Mouse (Mus musculus) ES-CJ7 (cell line): ENCODE measurements at regions not wholly inside any gene's neighbourhood (a gene's known extent, or its start where the extent isn't known, plus 50 kb on each side); places are given as distances from the start of the nearest gene placed in this dataset.

ENCODE experiments used
- DNase-seq: peaks from one replicate; pipeline ENCODE4 v3.0.0; 2011; ENCODE audit warnings: low read depth, low spot score

DNA sequence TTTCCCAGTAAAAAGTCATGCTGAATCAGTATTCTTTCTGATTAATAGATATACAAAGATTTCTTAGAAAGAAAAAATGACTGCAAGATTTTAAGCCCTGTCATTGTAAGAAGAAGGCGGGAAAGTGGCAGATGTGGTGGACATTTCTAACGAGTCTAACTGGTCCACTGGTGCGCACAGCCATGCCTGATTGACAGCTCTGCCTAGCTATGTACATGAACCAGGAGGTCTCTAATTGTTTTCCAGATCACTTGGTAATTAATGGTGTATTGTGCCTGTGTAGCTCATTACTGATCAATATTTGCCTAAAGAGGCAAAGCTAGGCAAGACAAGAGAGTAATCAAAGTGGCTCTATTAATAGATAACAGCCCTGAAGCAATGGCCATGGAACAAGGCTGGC lies 227.5 kb upstream of the Ndst3 start:
- DNase-seq = no peak

DNA sequence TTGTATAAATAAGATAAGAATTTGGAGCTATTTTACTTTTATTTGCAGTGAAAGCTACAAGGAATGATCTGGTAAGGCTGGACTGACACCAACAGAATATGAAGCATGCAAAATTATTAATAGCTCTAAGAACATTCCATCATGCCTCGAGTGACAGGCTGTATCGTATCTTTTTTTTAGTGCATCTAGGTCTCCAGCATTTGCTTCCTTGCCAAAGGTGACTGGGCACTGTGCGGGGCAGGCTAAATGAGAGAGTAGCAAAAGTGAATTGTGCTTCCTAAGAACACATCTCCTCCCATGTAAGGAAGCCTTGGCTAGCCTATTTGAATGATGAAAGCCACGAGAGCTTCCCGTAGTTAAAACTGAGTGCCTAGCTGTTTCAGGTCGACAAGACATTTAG lies 261.5 kb upstream of the Ndst3 start:
- no peak for DNase-seq

GRCm38 (mm10) chr3:123967373-123967772 lies 276.7 kb upstream of the Ndst3 start:
- DNase-seq = no peak

- DNase-seq = peak; percentile 26
Observed at GRCm38 (mm10) chr3:123972367-123972766, 281.7 kb upstream of the Ndst3 start.

DNA sequence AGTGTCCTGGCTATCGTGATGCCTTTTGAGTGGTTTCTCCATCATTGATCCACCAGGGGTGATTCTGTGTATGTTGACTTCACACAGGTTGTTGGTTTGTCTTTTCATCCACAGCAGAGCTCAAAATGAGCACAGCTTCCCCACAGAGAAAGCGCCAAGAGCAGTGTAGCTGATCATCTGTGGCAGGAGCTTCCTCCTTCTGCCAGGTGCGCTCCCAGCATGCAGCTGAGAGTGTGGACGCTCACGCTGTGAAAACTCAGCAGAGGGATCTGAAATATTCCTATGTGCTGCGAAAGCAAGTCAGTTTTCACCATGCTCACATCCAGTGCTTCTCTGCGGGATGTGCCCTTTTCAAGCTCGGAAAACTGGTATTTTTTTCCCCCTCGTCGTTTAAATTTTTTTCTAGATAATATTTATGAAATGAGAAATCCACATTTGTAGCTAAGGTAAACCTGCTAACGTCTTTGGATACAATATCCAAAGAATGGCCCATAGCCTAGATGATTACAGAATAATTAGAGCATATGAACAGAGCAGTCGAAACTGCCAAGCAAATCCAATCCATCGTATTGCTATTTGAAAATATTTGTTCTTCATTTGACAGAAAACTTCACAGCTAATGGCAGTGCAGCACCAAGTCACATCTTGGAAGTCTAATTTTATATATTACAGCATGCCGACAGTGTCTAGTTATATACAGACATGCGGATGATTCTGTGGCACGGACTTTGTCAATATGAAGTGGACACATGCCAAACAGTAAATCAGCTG lies 283.3 kb upstream of the Ndst3 start:
- DNase-seq = no peak

DNA sequence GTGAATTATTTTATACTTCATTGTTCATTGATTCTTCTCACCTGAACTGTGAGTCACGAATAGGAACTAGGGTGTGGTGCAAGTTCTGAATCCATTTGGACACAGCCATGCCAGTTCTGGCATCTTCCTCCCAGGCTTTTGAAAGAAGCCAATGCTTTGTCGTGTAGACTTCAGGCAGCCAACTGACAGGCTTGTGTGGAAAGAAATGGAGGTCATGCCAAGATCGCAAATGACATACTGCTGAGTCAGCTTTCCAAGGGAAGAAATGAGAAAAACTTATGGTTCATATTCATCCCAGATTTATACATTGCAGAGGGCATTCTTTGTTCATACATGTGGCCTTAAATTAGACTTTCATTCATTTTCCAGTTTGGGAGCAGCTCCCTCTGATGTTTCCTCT lies 285.8 kb upstream of the Ndst3 start:
- no peak for DNase-seq

DNA sequence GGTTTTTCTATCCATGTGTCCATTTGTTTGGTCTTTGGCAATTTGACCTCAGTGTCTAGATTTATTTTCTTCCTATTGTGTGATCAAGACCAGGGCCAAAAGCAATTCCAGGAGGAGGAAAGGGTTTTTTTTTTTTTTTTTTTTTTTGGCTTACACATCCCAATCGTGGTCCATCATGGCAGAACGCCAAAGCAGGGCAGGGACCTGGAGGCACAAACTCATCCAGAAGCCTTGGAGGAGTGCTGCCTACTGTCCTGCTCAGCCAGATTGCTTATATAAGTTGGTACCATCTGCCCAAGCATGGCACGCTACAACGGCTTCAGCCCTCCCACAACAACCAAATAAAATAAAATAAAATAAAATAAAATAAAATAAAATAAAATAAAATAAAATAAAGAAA lies 286.5 kb upstream of the Ndst3 start:
- DNase-seq = no peak

GRCm38 (mm10) chr3:123983045-123983444 lies 292.4 kb upstream of the Ndst3 start:
- DNase-seq = no peak

DNA sequence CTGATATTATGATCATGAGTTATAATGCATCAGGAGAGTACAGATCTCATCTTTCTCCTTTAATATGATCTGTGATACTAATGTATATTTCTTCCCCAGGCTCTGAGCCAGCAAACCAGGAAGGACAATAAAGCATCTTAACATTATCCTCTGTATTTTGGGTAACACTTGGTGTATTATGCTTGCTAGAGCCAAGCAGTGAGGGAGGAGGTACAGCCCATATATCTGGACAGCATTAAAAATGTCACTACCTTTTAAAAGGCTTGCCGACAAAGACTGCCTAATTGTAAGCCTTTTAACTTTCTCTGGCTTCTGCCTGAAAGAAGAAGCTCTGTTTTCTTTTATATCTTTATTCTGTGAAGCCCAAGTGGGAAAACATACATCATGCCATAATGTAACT lies 292.9 kb upstream of the Ndst3 start:
- DNase-seq = no peak

GRCm38 (mm10) chr3:123984028-123984427 lies 293.4 kb upstream of the Ndst3 start:
- DNase-seq = no peak

DNA sequence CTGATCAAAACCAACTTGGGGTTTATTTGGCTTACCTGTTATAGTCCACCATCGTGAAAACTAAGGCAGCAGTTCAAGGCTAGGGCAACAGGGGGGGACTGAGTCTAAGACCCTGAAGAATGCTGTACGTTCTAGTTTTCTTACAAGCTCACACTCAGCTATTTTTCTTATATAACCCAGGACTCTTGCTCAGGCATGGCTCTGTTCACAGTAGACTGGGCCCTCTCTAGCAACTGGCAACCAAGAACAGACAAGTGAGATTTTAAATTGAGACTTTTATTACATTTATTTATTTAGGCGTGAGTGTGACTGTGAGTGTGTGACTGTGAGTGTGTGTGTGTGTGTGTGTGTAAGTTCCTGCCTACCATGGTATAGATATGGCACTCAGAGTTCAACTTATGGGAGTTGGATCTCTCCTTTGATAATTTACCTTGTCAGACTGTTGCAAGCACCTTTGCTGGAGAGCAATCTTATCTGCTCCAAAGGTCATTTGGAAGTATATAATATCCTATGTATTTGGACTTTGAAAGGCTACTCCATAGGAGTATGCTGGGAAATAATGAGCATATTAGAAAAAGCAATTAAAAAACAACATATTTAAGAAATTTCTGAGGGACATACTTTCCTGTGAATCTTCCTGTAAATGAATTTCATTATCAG lies 309.4 kb upstream of the Ndst3 start:
- no peak for DNase-seq

DNA sequence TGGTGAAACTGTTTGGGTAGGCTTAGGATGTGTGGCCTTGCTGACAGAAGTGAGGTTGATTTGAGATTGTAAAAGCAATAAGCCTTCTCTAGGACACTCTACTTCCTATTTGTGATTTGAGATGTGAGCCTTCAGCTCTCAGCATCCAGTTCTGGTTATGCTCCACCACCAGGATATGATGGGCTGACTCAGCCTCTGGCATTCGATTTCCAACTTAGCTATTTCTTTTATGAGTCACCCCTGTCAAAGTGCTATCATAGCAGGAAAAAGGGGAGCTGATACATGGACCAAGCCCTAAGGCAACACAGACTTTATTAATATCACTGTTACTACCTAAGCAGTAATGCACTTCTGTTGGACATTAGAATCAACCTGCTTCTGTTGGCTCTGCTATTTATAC lies 310.2 kb upstream of the Ndst3 start:
- DNase-seq = no peak

GRCm38 (mm10) chr3:124011685-124012084 lies 309.0 kb upstream of the Tram1l1 start:
- no peak for DNase-seq

DNA sequence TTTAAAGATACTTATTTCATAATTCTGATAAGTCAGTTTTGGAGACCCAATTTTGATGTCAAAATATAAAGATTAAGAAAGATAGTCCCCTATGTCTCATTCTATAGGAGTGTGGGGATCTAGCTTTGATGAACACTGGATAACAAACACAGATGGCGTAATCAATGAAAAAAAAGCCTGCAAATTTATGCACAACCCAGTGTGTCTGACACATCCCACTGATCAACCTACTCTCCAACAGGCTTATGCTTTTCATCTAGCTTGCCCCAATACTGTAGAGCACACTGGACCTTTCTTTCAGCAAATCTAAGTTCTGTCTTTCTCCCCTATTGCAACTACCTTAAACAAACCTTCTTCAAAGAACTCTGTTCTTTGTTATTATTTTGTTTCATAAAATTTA lies 302.0 kb upstream of the Tram1l1 start:
- no peak for DNase-seq

- no peak for DNase-seq
Observed at GRCm38 (mm10) chr3:124026188-124026587, 294.5 kb upstream of the Tram1l1 start.

DNA sequence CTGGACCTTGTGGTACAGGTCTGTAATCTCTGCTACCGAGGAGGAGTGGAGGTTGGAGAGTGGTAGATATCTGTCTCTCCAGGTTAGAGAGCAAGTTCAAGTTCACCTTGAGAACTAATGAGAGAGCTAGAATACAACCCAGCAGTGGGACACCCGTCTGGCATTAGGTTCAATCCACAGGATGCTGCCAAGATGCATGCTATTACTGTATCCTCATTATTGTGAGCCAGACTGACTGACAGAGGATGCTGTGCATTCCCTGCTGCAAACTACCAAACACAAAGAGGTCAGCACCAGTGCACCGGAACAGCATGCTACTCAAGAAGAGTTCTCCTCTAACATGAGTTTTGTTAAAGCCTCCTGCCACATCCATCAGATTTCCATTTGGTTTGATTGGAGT lies 253.6 kb upstream of the Tram1l1 start:
- no peak for DNase-seq

DNA sequence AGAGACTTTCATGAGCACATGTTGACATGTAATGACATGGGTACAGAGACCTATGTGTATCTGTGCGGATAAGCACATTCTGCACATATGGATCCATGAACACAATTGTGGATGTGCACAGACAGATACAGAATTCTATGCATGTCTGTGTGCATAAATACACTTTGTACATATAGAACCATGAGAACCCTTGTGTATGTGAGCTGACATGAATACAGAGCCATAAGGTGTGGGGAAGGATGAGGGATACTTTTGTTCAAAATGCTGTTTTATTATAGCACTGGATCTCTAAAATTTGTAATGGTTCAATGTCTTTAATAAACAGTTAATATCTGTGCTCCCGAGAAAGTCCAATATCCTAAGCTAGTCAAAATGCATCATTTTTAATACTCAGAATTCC lies 253.1 kb upstream of the Tram1l1 start:
- DNase-seq = no peak

- no peak for DNase-seq
Observed at GRCm38 (mm10) chr3:124067971-124068370, 252.7 kb upstream of the Tram1l1 start.

- no peak for DNase-seq
Observed at GRCm38 (mm10) chr3:124069182-124069581, 251.5 kb upstream of the Tram1l1 start.

- DNase-seq = no peak
Observed at GRCm38 (mm10) chr3:124075974-124076606, 244.6 kb upstream of the Tram1l1 start.

DNA sequence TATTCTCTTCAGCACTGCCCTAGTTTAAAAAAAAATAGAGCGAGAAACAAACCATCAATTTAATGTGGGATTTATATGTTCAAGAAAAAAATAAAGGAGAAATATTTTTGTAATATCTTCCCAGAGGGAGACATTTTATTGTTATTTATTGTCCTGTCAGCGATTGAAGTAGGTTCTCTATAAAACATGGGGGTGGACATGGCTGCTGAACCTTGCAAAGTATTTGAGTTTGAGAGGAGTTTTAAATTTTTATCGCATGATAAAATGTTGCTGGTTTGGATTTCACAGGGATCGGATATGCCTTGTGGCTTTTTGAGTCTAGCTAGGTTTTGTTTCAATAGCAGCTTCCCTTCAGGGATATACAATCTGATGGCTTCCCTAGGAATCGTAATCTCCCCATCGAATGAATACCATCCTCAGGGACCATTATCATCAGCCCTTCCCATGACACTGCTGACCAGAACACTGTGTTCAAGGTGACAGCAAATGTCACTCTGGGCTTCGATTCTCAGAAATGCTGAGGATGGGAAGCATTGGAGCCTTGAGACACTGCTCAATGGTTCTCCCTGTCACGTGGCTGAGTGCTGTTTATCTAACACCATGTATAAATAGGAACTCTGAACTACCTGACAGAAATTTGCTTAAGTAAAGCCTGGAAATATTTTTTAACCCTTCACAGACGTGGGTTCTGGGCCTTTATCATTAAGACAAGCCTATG lies 228.1 kb upstream of the Tram1l1 start:
- no peak for DNase-seq

GRCm38 (mm10) chr3:124113995-124114394 lies 206.7 kb upstream of the Tram1l1 start:
- no peak for DNase-seq
